Mouse (Mus musculus): ENCODE results near the gene Sdk2. TPM values are rescaled to one million over a fixed set of nuclear protein-coding genes. Genes with fewer than 3 reads are reported as not detected.
A peak's percentile ranks its signal among the peaks of the same experiment; 100 is the strongest.

Gene Sdk2
- polyA plus RNA-seq, 1 experiment from 2014 or later, result 6.5 TPM

GRCm38 (mm10) chr11:113799041-113799447, 267.8 kb downstream of the Sdk2 start:
- 83% methylated on average over 14 of the region's 14 CpGs for WGBS

GRCm38 (mm10) chr11:113798011-113798410, 268.8 kb downstream of the Sdk2 start:
- Histone ChIP-seq H3K27me3 (no peaks in the 10 kb centered on the region), H3K9me3 (no peaks in the 10 kb centered on the region), H3K4me2 (no peak overlapping the region), H3K36me3 (peaks cover 26% of the 10 kb centered on the region), H3K4me3 (no peak overlapping the region), H3K4me1 (peaks cover 9% of the 10 kb centered on the region; the same call in 1 of the 2 replicates), H3K27ac (no peak overlapping the region), H3K9ac (no peak overlapping the region)
- ATAC-seq (ENCODE audit: insufficient number of reproducible peaks, low FRiP score, low TSS enrichment, low read depth), result no peak
- 64% methylated on average over 6 of the region's 6 CpGs for WGBS

More at GRCm38 (mm10) chr11:113799041-113799447, 267.8 kb downstream of the Sdk2 start:
- Histone ChIP-seq H3K4me2 (no peak overlapping the region), H3K4me3 (no peak overlapping the region), H3K9me3 (no peaks in the 10 kb centered on the region), H3K27ac (no peak overlapping the region), H3K4me1 (peaks cover 9% of the 10 kb centered on the region; the same call in 1 of the 2 replicates), H3K36me3 (peaks cover 20% of the 10 kb centered on the region), H3K9ac (no peak overlapping the region), H3K27me3 (no peaks in the 10 kb centered on the region)
- ATAC-seq (ENCODE audit: insufficient number of reproducible peaks, low FRiP score, low TSS enrichment, low read depth), result no peak

GRCm38 (mm10) chr11:113797014-113797983, 269.5 kb downstream of the Sdk2 start:
- Histone ChIP-seq H3K27ac (no peak overlapping the region), H3K9ac (no peak overlapping the region)
- WGBS, result 70% methylated on average over 19 of the region's 19 CpGs

GRCm38 (mm10) chr11:113795846-113796245, 271.0 kb downstream of the Sdk2 start:
- ATAC-seq (ENCODE audit: insufficient number of reproducible peaks, low FRiP score, low TSS enrichment, low read depth), result no peak
- Histone ChIP-seq H3K27ac (no peak overlapping the region), H3K4me2 (no peak overlapping the region), H3K9ac (no peak overlapping the region), H3K9me3 (no peaks in the 10 kb centered on the region), H3K4me1 (peaks cover 17% of the 10 kb centered on the region; the same call in 1 of the 2 replicates), H3K27me3 (no peaks in the 10 kb centered on the region), H3K36me3 (peaks cover 24% of the 10 kb centered on the region), H3K4me3 (no peak overlapping the region)
- WGBS, result 78% methylated on average over 12 of the region's 12 CpGs

More at GRCm38 (mm10) chr11:113797014-113797983, 269.5 kb downstream of the Sdk2 start:
- no peaks in the 10 kb centered on the region for H3K27me3 ChIP-seq
- no peak overlapping the region for H3K4me3 ChIP-seq
- no peak overlapping the region for H3K4me2 ChIP-seq
- H3K36me3 ChIP-seq, result peaks cover 24% of the 10 kb centered on the region
- H3K4me1 ChIP-seq, result peaks cover 8% of the 10 kb centered on the region; the same call in 1 of the 2 replicates
- no peak for ATAC-seq (ENCODE audit: insufficient number of reproducible peaks, low FRiP score, low TSS enrichment, low read depth)
- H3K9me3 ChIP-seq, result no peaks in the 10 kb centered on the region

GRCm38 (mm10) chr11:113791357-113792215, 275.3 kb downstream of the Sdk2 start:
- no peak overlapping the region for H3K4me3 ChIP-seq
- peak overlapping the region; percentile 65 for H3K27ac ChIP-seq
- no peak overlapping the region for H3K4me2 ChIP-seq
- no peaks in the 10 kb centered on the region for H3K9me3 ChIP-seq
- 46% methylated on average over 16 of the region's 16 CpGs for WGBS
- no peaks in the 10 kb centered on the region for H3K27me3 ChIP-seq
- ATAC-seq (ENCODE audit: insufficient number of reproducible peaks, low FRiP score, low TSS enrichment, low read depth), result peak; percentile 66
- peaks cover 17% of the 10 kb centered on the region; the same call in 1 of the 2 replicates for H3K36me3 ChIP-seq
- H3K9ac ChIP-seq, result 0 out of 2 replicates have a peak overlapping the region, but pooled peaks have one; percentile 7
- H3K4me1 ChIP-seq, result peaks cover 25% of the 10 kb centered on the region

GRCm38 (mm10) chr11:113789101-113789500, 277.7 kb downstream of the Sdk2 start:
- Histone ChIP-seq H3K27ac (0 out of 2 replicates have a peak overlapping the region, but pooled peaks have one; percentile 29), H3K27me3 (no peaks in the 10 kb centered on the region), H3K36me3 (peaks cover 13% of the 10 kb centered on the region; the same call in 1 of the 2 replicates), H3K9me3 (no peaks in the 10 kb centered on the region), H3K4me1 (peaks cover 48% of the 10 kb centered on the region), H3K4me2 (no peak overlapping the region), H3K9ac (no peak overlapping the region), H3K4me3 (no peak overlapping the region)
- no peak for ATAC-seq (ENCODE audit: insufficient number of reproducible peaks, low FRiP score, low TSS enrichment, low read depth)
- 14% methylated on average over 1 of the region's 1 CpGs for WGBS

GRCm38 (mm10) chr11:113788183-113788789, 278.6 kb downstream of the Sdk2 start:
- H3K4me3 ChIP-seq, result no peak overlapping the region
- H3K9ac ChIP-seq, result no peak overlapping the region
- H3K4me2 ChIP-seq, result no peak overlapping the region
- WGBS, result 56% methylated on average over 2 of the region's 2 CpGs
- peaks cover 9% of the 10 kb centered on the region; the same call in 1 of the 2 replicates for H3K36me3 ChIP-seq
- no peaks in the 10 kb centered on the region for H3K27me3 ChIP-seq
- peaks cover 48% of the 10 kb centered on the region for H3K4me1 ChIP-seq
- ATAC-seq (ENCODE audit: insufficient number of reproducible peaks, low FRiP score, low TSS enrichment, low read depth), result no peak
- H3K9me3 ChIP-seq, result no peaks in the 10 kb centered on the region
- no peak overlapping the region for H3K27ac ChIP-seq

GRCm38 (mm10) chr11:113787432-113788182, 279.2 kb downstream of the Sdk2 start:
- Histone ChIP-seq H3K27ac (no peak overlapping the region), H3K4me1 (peaks cover 48% of the 10 kb centered on the region), H3K9ac (no peak overlapping the region), H3K4me3 (no peak overlapping the region), H3K36me3 (peaks cover 2% of the 10 kb centered on the region; the same call in 1 of the 2 replicates), H3K27me3 (no peaks in the 10 kb centered on the region), H3K4me2 (no peak overlapping the region), H3K9me3 (no peaks in the 10 kb centered on the region)
- 85% methylated on average over 13 of the region's 13 CpGs for WGBS
- ATAC-seq (ENCODE audit: insufficient number of reproducible peaks, low FRiP score, low TSS enrichment, low read depth), result no peak

GRCm38 (mm10) chr11:113787009-113787408, 279.8 kb downstream of the Sdk2 start:
- 76% methylated on average over 11 of the region's 11 CpGs for WGBS
- no peak for ATAC-seq (ENCODE audit: insufficient number of reproducible peaks, low FRiP score, low TSS enrichment, low read depth)
- H3K36me3 ChIP-seq, result peaks cover 2% of the 10 kb centered on the region; the same call in 1 of the 2 replicates
- no peaks in the 10 kb centered on the region for H3K9me3 ChIP-seq
- no peak overlapping the region for H3K9ac ChIP-seq
- H3K4me3 ChIP-seq, result no peak overlapping the region
- peak overlapping the region; percentile 93; the same call in 1 of the 2 replicates for H3K27ac ChIP-seq
- H3K27me3 ChIP-seq, result no peaks in the 10 kb centered on the region
- no peak overlapping the region for H3K4me2 ChIP-seq
- H3K4me1 ChIP-seq, result peaks cover 53% of the 10 kb centered on the region

GRCm38 (mm10) chr11:113786395-113786794, 280.5 kb downstream of the Sdk2 start:
- Histone ChIP-seq H3K4me3 (0 out of 2 replicates have a peak overlapping the region, but pooled peaks have one; percentile 33), H3K36me3 (peaks cover 2% of the 10 kb centered on the region; the same call in 1 of the 2 replicates), H3K9ac (no peak overlapping the region), H3K9me3 (no peaks in the 10 kb centered on the region), H3K27me3 (no peaks in the 10 kb centered on the region), H3K27ac (peak overlapping the region; percentile 93), H3K4me2 (no peak overlapping the region), H3K4me1 (peaks cover 49% of the 10 kb centered on the region)
- WGBS, result 49% methylated on average over 4 of the region's 4 CpGs
- no peak for ATAC-seq (ENCODE audit: insufficient number of reproducible peaks, low FRiP score, low TSS enrichment, low read depth)
